Mouse (Mus musculus): ENCODE data around the gene Kctd5. TPM values are rescaled to one million over a fixed set of nuclear protein-coding genes. Genes with fewer than 3 reads are reported as not detected.
"Not testable (repeated sequence)": the region's sequence is repeated elsewhere in the genome, so short reads cannot be mapped to it uniquely, and the experiment has no call there.

Kctd5 gene
- total and polyA plus RNA-seq, 2 experiments: 4.5 to 6.0 TPM

DNA sequence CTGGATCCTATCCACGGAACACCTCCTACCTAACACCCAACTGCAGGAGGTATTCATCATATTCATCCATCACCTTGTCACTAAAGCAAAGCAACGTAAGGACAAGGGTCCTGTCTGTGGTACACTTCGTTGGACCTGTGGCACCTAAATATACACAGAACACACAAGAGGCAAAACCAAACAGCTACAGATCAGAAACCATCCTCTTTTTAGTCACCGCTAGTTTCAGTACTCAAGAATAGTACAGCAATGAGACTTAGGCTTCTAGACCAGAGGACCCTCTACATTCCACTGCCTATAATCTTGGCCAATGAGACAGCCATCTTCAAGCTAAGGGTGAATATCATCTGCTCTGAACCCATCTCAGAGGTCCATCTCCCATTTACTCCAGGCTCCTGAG, 25.1 kb upstream of the Kctd5 start:
- Histone ChIP-seq H3K27ac (replicated peaks; ENCODE audit: insufficient read depth, low read depth, low read length) (no peak overlapping the region), H3K36me3 (ENCODE audit: control insufficient read depth, insufficient read depth, low read length) (peaks cover 41% of the 10 kb centered on the region), H3K79me2 (ENCODE audit: control insufficient read depth, insufficient read depth, low read length) (no peaks in the 10 kb centered on the region), H3K4me3 (ENCODE audit: insufficient read depth, low read depth, low read length) (no peak overlapping the region), H3K9ac (ENCODE audit: low read depth, low read length) (no peak overlapping the region), H3K27me3 (ENCODE audit: control insufficient read depth, insufficient read depth, low read length) (no peaks in the 10 kb centered on the region), H3K4me1 (ENCODE audit: control insufficient read depth, insufficient read depth, low read length) (no peaks in the 10 kb centered on the region)
- DNase-seq (ENCODE audit: extremely low read depth, low read depth, low spot score): no peak
- 95% methylated on average over 4 of the region's 4 CpGs for WGBS
- TF ChIP-seq CTCF (IDR thresholded peaks at IDR 0.05; ENCODE audit: low read depth, low read length) (no peak), POLR2A (IDR thresholded peaks at IDR 0.05; ENCODE audit: extremely low read depth, insufficient read depth, low read length) (no peak)

DNA sequence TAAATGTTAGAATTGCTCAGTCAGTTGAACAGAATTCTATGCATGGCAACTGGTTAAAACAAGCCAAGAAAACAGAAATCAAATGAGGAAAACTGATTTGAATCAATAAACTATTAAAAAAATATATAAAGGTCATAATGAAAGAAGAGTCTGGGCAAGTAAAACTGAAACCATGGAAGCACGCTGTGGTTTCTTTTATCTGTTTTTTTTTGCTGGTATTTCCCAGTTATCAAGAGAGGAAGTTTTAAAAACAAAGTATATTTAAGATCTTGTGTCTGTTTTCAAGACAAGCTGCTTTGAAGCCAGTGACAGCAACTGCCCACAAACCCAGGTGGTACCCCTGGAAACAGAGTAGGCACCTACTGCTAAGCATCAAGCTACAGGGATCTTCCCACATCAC, 17.3 kb upstream of the Kctd5 start:
- DNase-seq (ENCODE audit: extremely low read depth, low read depth, low spot score): no peak
- Histone ChIP-seq H3K4me1 (ENCODE audit: control insufficient read depth, insufficient read depth, low read length) (no peaks in the 10 kb centered on the region), H3K36me3 (ENCODE audit: control insufficient read depth, insufficient read depth, low read length) (peaks cover 56% of the 10 kb centered on the region), H3K4me3 (ENCODE audit: insufficient read depth, low read depth, low read length) (no peak overlapping the region), H3K27me3 (ENCODE audit: control insufficient read depth, insufficient read depth, low read length) (no peaks in the 10 kb centered on the region), H3K79me2 (ENCODE audit: control insufficient read depth, insufficient read depth, low read length) (no peaks in the 10 kb centered on the region), H3K27ac (replicated peaks; ENCODE audit: insufficient read depth, low read depth, low read length) (no peak overlapping the region), H3K9ac (ENCODE audit: low read depth, low read length) (no peak overlapping the region)
- TF ChIP-seq CTCF (IDR thresholded peaks at IDR 0.05; ENCODE audit: low read depth, low read length): no peak
- TF ChIP-seq POLR2A (IDR thresholded peaks at IDR 0.05; ENCODE audit: extremely low read depth, insufficient read depth, low read length): no peak
- WGBS: 54% methylated on average over 1 of the region's 1 CpGs

DNA sequence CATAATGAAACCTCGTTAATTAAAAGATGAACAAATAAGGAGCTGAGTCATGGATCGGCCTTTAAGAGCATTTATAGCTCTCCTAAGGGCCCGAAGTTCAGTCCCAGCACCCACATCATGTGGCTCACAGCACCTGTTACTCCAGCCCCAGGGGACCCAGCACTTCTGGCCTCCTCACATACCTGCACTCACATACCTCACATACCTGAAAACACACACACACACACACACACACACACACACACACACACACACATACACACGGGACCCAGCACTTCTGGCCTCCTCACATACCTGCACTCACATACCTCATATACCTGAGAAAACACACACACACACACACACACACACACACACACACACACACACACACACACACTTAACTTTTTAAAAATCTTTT, 13.1 kb upstream of the Kctd5 start:
- peaks cover 49% of the 10 kb centered on the region for H3K36me3 ChIP-seq (ENCODE audit: control insufficient read depth, insufficient read depth, low read length)
- not testable (repeated sequence) for H3K79me2 ChIP-seq (ENCODE audit: control insufficient read depth, insufficient read depth, low read length); H3K9ac ChIP-seq (ENCODE audit: low read depth, low read length); DNase-seq (ENCODE audit: extremely low read depth, low read depth, low spot score); H3K27ac ChIP-seq (replicated peaks; ENCODE audit: insufficient read depth, low read depth, low read length); H3K4me1 ChIP-seq (ENCODE audit: control insufficient read depth, insufficient read depth, low read length); H3K27me3 ChIP-seq (ENCODE audit: control insufficient read depth, insufficient read depth, low read length); H3K4me3 ChIP-seq (ENCODE audit: insufficient read depth, low read depth, low read length)
- WGBS: 94% methylated on average over 4 of the region's 4 CpGs

DNA sequence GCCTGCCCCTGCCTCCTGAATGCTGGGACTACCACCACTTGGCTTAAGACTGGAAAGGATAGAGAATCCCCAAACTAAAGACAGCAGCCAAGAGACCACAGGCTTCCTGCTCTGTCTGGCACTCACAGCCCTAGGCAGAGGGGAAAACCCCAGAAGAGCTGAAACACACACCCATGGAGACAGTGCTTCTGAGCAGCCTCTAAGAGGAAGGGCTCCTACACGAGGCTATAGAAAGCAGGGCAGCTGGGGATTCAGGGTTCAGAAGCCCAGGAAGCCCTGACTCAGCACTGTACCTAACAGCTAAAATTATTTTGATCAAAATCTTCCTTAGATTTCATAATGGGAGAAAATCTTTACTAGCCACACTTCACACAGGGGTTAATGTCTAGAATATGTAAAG, 11.3 kb upstream of the Kctd5 start:
- H3K79me2 ChIP-seq (ENCODE audit: control insufficient read depth, insufficient read depth, low read length): no peaks in the 10 kb centered on the region
- WGBS: 68% methylated on average over 1 of the region's 1 CpGs
- TF ChIP-seq CTCF (IDR thresholded peaks at IDR 0.05; ENCODE audit: low read depth, low read length): no peak
- TF ChIP-seq POLR2A (IDR thresholded peaks at IDR 0.05; ENCODE audit: extremely low read depth, insufficient read depth, low read length): no peak
- H3K27me3 ChIP-seq (ENCODE audit: control insufficient read depth, insufficient read depth, low read length): no peaks in the 10 kb centered on the region
- H3K4me3 ChIP-seq (ENCODE audit: insufficient read depth, low read depth, low read length): no peak overlapping the region
- H3K4me1 ChIP-seq (ENCODE audit: control insufficient read depth, insufficient read depth, low read length): no peaks in the 10 kb centered on the region
- peaks cover 50% of the 10 kb centered on the region for H3K36me3 ChIP-seq (ENCODE audit: control insufficient read depth, insufficient read depth, low read length)
- no peak overlapping the region for H3K9ac ChIP-seq (ENCODE audit: low read depth, low read length)
- no peak overlapping the region for H3K27ac ChIP-seq (replicated peaks; ENCODE audit: insufficient read depth, low read depth, low read length)
- no peak for DNase-seq (ENCODE audit: extremely low read depth, low read depth, low spot score)

DNA sequence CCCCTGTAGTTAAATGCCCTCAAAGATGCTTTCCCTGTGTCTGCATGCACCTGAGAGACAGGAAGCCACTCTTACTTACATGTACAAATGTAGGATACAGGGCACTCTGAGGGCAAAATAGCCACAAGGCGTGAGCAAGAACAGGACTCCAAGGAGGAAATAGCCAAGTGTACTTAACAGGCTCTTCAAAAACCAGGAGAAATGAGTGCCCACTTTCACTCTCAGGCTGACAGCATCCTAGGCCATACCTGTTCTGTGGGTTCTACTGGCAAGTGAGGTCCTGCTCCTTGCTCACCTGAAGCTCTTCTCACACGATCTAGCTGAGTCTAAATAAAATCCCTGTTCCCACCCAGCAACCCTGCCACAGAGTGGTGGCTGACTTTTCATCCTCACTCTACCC, 3.8 kb upstream of the Kctd5 start:
- Histone ChIP-seq H3K9ac (ENCODE audit: low read depth, low read length) (no peak overlapping the region), H3K36me3 (ENCODE audit: control insufficient read depth, insufficient read depth, low read length) (peaks cover 32% of the 10 kb centered on the region)
- 96% methylated on average over 2 of the region's 2 CpGs for WGBS

DNA sequence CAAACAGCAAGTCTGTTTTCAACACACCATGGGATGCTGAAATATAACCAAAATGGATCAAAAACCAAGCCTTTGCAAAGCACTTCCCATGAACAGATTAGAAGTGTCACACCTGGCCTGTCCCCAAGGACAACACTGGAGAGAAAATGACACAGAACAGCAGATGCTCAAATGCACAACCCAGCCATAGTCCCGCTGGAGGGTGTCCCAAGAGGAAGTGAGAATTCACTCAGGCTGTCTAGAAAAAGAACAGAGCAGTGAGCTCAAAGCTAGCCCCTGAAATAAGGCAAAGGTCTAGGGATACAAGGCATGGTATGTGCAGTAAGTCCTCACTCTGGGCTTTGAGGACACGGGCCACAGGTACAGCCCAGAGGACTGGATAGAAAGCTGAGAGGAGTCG, 3.8 kb downstream of the Kctd5 start:
- Histone ChIP-seq H3K4me1 (ENCODE audit: control insufficient read depth, insufficient read depth, low read length) (peaks cover 5% of the 10 kb centered on the region; the same call in 1 of the 2 replicates), H3K79me2 (ENCODE audit: control insufficient read depth, insufficient read depth, low read length) (peaks cover 9% of the 10 kb centered on the region; the same call in 1 of the 2 replicates), H3K27me3 (ENCODE audit: control insufficient read depth, insufficient read depth, low read length) (no peaks in the 10 kb centered on the region), H3K9ac (ENCODE audit: low read depth, low read length) (no peak overlapping the region), H3K4me3 (ENCODE audit: insufficient read depth, low read depth, low read length) (no peak overlapping the region), H3K27ac (replicated peaks; ENCODE audit: insufficient read depth, low read depth, low read length) (no peak overlapping the region), H3K36me3 (ENCODE audit: control insufficient read depth, insufficient read depth, low read length) (no peaks in the 10 kb centered on the region)
- WGBS: 86% methylated on average over 3 of the region's 3 CpGs
- TF ChIP-seq CTCF (IDR thresholded peaks at IDR 0.05; ENCODE audit: low read depth, low read length): no peak
- no peak for TF ChIP-seq POLR2A (IDR thresholded peaks at IDR 0.05; ENCODE audit: extremely low read depth, insufficient read depth, low read length)
- DNase-seq (ENCODE audit: extremely low read depth, low read depth, low spot score): no peak

More for the DNA sequence above, 3.8 kb upstream of the Kctd5 start:
- Histone ChIP-seq H3K27ac (replicated peaks; ENCODE audit: insufficient read depth, low read depth, low read length) (no peak overlapping the region), H3K4me3 (ENCODE audit: insufficient read depth, low read depth, low read length) (no peak overlapping the region), H3K4me1 (ENCODE audit: control insufficient read depth, insufficient read depth, low read length) (peaks cover 3% of the 10 kb centered on the region; the same call in 1 of the 2 replicates), H3K79me2 (ENCODE audit: control insufficient read depth, insufficient read depth, low read length) (peaks cover 1% of the 10 kb centered on the region; the same call in 1 of the 2 replicates), H3K27me3 (ENCODE audit: control insufficient read depth, insufficient read depth, low read length) (no peaks in the 10 kb centered on the region)
- no peak for TF ChIP-seq CTCF (IDR thresholded peaks at IDR 0.05; ENCODE audit: low read depth, low read length)
- TF ChIP-seq POLR2A (IDR thresholded peaks at IDR 0.05; ENCODE audit: extremely low read depth, insufficient read depth, low read length): no peak
- DNase-seq (ENCODE audit: extremely low read depth, low read depth, low spot score): no peak
